In genomic region chr10:108113361-108114237, GRCm38 (mm10) we compare ENCODE assay signal across 8 mouse cellular contexts. TPM values are rescaled to one million over a fixed set of nuclear protein-coding genes. Genes with fewer than 3 reads are reported as not detected.
DNase-seq lines count a peak whose midpoint lies in the region; ATAC-seq and TF ChIP-seq lines count a peak whose summit lies in the region.

No protein-coding gene starts in this region.

- no peak for TF ChIP-seq CTCF in MEL (IDR thresholded peaks at IDR 0.05 in 2 of 3, conservative IDR thresholded peaks at IDR 0.05 in 1 of 3; ENCODE audit: control insufficient read depth in 1 of 3, insufficient read depth in 1 of 3, low read depth in 2 of 3, low read length in 3 of 3, poor library complexity in 1 of 3, severe bottlenecking in 1 of 3)

- no peaks in the 10 kb centered on the region for H3K9me3 ChIP-seq in MEL (replicated peaks; ENCODE audit: insufficient read depth, low read length)
- no peaks in the 10 kb centered on the region for H3K9me3 ChIP-seq in heart, embryonic 12.5 days (replicated peaks)
- no peaks in the 10 kb centered on the region for H3K9me3 ChIP-seq in liver, embryonic 12.5 days (replicated peaks)
- H3K9me3 ChIP-seq in neural tube, embryonic 11.5 days (ENCODE audit: control insufficient read depth, low read length): no peaks in the 10 kb centered on the region

- DNase-seq in MEL (ENCODE audit: low read depth, low spot score): peak; percentile 68
- peak; percentile 65 for DNase-seq in adrenal gland, postnatal 10 days
- peak; percentile 27 for DNase-seq in neural tube, embryonic 11.5 days (ENCODE audit: low spot score)
- DNase-seq in layer of hippocampus, postnatal 36 days: no peak
- DNase-seq in thymus, postnatal 14 days: no peak
- DNase-seq in frontal cortex, postnatal 25 days (ENCODE audit: low spot score in 2 of 2): no peak

- no peak for TF ChIP-seq POLR2A in MEL (IDR thresholded peaks at IDR 0.05; ENCODE audit: control insufficient read depth in 1 of 2, insufficient read depth in 1 of 2, low read depth in 1 of 2, low read length in 2 of 2, poor library complexity in 1 of 2)

- peaks cover 0 to 5% of the 10 kb centered on the region in 2 experiments; a peak in 1 of 4 replicates for H3K4me1 ChIP-seq in MEL (ENCODE audit: control insufficient read depth in 1 of 2, insufficient read depth in 2 of 2, low read length in 2 of 2)
- H3K4me1 ChIP-seq in heart, embryonic 12.5 days (replicated peaks): peaks cover 17% of the 10 kb centered on the region
- peaks cover 10% of the 10 kb centered on the region for H3K4me1 ChIP-seq in liver, embryonic 12.5 days
- H3K4me1 ChIP-seq in neural tube, embryonic 11.5 days (ENCODE audit: control insufficient read depth, insufficient read depth, low read length): no peaks in the 10 kb centered on the region

- no peak overlapping the region for H3K27ac ChIP-seq in MEL (ENCODE audit: control insufficient read depth, low read depth, low read length)
- peak overlapping the region; percentile 74 for H3K27ac ChIP-seq in heart, embryonic 12.5 days (ENCODE audit: poor library complexity, severe bottlenecking)
- no peak overlapping the region for H3K27ac ChIP-seq in liver, embryonic 12.5 days
- H3K27ac ChIP-seq in neural tube, embryonic 11.5 days (ENCODE audit: low read depth, low read length): no peak overlapping the region

- peaks cover 0 to 3% of the 10 kb centered on the region in 2 experiments; a peak in 2 of 4 replicates for H3K36me3 ChIP-seq in MEL (ENCODE audit: control insufficient read depth in 1 of 2, insufficient read depth in 2 of 2, low read length in 2 of 2)
- H3K36me3 ChIP-seq in heart, embryonic 12.5 days: no peaks in the 10 kb centered on the region
- H3K36me3 ChIP-seq in liver, embryonic 12.5 days: no peaks in the 10 kb centered on the region
- H3K36me3 ChIP-seq in neural tube, embryonic 11.5 days (ENCODE audit: control insufficient read depth, insufficient read depth, low read length): no peaks in the 10 kb centered on the region

- no peaks in the 10 kb centered on the region for H3K27me3 ChIP-seq in MEL (ENCODE audit: control insufficient read depth in 1 of 2, insufficient read depth in 2 of 2, low read length in 2 of 2)
- no peaks in the 10 kb centered on the region for H3K27me3 ChIP-seq in heart, embryonic 12.5 days (replicated peaks)
- no peaks in the 10 kb centered on the region for H3K27me3 ChIP-seq in liver, embryonic 12.5 days (replicated peaks)
- H3K27me3 ChIP-seq in neural tube, embryonic 11.5 days (ENCODE audit: control insufficient read depth, insufficient read depth, low read length): no peaks in the 10 kb centered on the region

- 15% methylated on average over 17 of the region's 17 CpGs for WGBS in heart, embryonic 12.5 days
- 31% methylated on average over 17 of the region's 17 CpGs for whole genome bisulfite sequencing in liver, embryonic 12.5 days (ENCODE audit: insufficient replicate concordance)
- 45% methylated on average over 17 of the region's 17 CpGs for WGBS in neural tube, embryonic 11.5 days

- no peak overlapping the region for H3K4me3 ChIP-seq in MEL (ENCODE audit: control insufficient read depth in 1 of 2, insufficient read depth in 1 of 2, low read depth in 2 of 2, low read length in 2 of 2)
- H3K4me3 ChIP-seq in heart, embryonic 12.5 days: peak overlapping the region; percentile 40
- peak overlapping the region; percentile 15; the same call in 1 of the 2 replicates for H3K4me3 ChIP-seq in liver, embryonic 12.5 days
- no peak overlapping the region; the same call in 1 of the 2 replicates for H3K4me3 ChIP-seq in neural tube, embryonic 11.5 days (ENCODE audit: low read depth, low read length)

- ATAC-seq in heart, embryonic 12.5 days (ENCODE audit: insufficient number of reproducible peaks, low FRiP score): peak; percentile 82
- peak; percentile 78 for ATAC-seq in liver, embryonic 12.5 days
- peak; percentile 67 for ATAC-seq in neural tube, embryonic 11.5 days (ENCODE audit: insufficient read depth, low FRiP score, low TSS enrichment)

- no peak for TF ChIP-seq EP300 in MEL (IDR thresholded peaks at IDR 0.05; ENCODE audit: low read depth in 1 of 2, low read length in 2 of 2)

- no peaks in the 10 kb centered on the region for H3K79me2 ChIP-seq in MEL (ENCODE audit: control insufficient read depth, insufficient read depth, low read length, poor library complexity)

- H3K9ac ChIP-seq in MEL (ENCODE audit: control insufficient read depth, low read depth, low read length, poor library complexity, severe bottlenecking): no peak overlapping the region
- peak overlapping the region; percentile 60 for H3K9ac ChIP-seq in heart, embryonic 12.5 days
- H3K9ac ChIP-seq in liver, embryonic 12.5 days: no peak overlapping the region
- no peak overlapping the region for H3K9ac ChIP-seq in neural tube, embryonic 11.5 days (ENCODE audit: low read length)

- H3K4me2 ChIP-seq in heart, embryonic 12.5 days: peak overlapping the region; percentile 70
- H3K4me2 ChIP-seq in liver, embryonic 12.5 days: peak overlapping the region; percentile 47
- H3K4me2 ChIP-seq in neural tube, embryonic 11.5 days (ENCODE audit: low read depth): peak overlapping the region; percentile 8; the same call in 1 of the 2 replicates

- no peak for TF ChIP-seq RAD21 in MEL (IDR thresholded peaks at IDR 0.05; ENCODE audit: low read depth, low read length)

TF ChIP-seq in MEL, 35 proteins besides CTCF, POLR2A, EP300 and RAD21:
- TF ChIP-seq RCOR1 (IDR thresholded peaks at IDR 0.05; ENCODE audit: low read depth, low read length): no peak
- TF ChIP-seq GATA1 (IDR thresholded peaks at IDR 0.05; ENCODE audit: low read depth, low read length): peak; percentile 16; the same call in 1 of the 2 replicates
- no peak for TF ChIP-seq JUND (IDR thresholded peaks at IDR 0.05; ENCODE audit: low read depth, low read length)
- no peak for TF ChIP-seq UBTF (IDR thresholded peaks at IDR 0.05; ENCODE audit: borderline replicate concordance, insufficient read depth, low read depth, low read length)
- no peak for TF ChIP-seq ZMIZ1 (IDR thresholded peaks at IDR 0.05; ENCODE audit: low read depth, low read length)

RNA-seq across cellular contexts. Expression of gene Ppp1r12a, which starts 48.4 kb away (rescaled TPM):
- 59.1 and 62.1 TPM in 2 replicates for total RNA-seq in MEL (2012; rRNA removed)
- 10 to 100 TPM; 46.5 to 86.6 TPM for polyA plus RNA-seq in MEL (2012; ENCODE audit: insufficient read depth in 1 of 2, insufficient read length in 2 of 2, low read depth in 1 of 2, low replicate concordance in 2 of 2, missing spikeins in 1 of 2)
- 10 to 100 TPM; 83.4 to 92.2 TPM for total RNA-seq in adrenal gland, postnatal 10 days (2021)
- 109 and 118 TPM in 2 replicates for polyA plus RNA-seq in heart, embryonic 12.5 days (2016; fragmentation: Nextera tagmentation; extraction: Ambion mirVana)
- polyA plus RNA-seq in liver, embryonic 12.5 days (2016; fragmentation: Nextera tagmentation; extraction: Ambion mirVana): 48.3 and 51.8 TPM in 2 replicates
- 79.4 and 90.8 TPM in 2 replicates for polyA plus RNA-seq in neural tube, embryonic 11.5 days (2014; fragmentation: Nextera tagmentation; extraction: Ambion mirVana)
- total RNA-seq in layer of hippocampus, postnatal 36 days (2021): 100 to 1,000 TPM; 134 to 136 TPM

Comparison
In these comparisons a context has a peak if more than half of its experiments do, and no peak if none do; other contexts are left out.
1. DNase-seq: peak in MEL (single experiment), adrenal gland, postnatal 10 days (single experiment) and neural tube, embryonic 11.5 days (single experiment); none in layer of hippocampus, postnatal 36 days (0 of 2), thymus, postnatal 14 days (single experiment) and frontal cortex, postnatal 25 days (0 of 2).
2. H3K4me3 ChIP-seq: peak in heart, embryonic 12.5 days (single experiment) and liver, embryonic 12.5 days (single experiment); none in MEL (0 of 2) and neural tube, embryonic 11.5 days (single experiment).
3. H3K4me2 ChIP-seq: peak in every context shown above with its lines; median percentile 70 in heart, embryonic 12.5 days; 47 in liver, embryonic 12.5 days; 8 in neural tube, embryonic 11.5 days.
4. Peak in every context shown above with its lines, with median percentiles within 50 percentile points of each other: ATAC-seq.